Mouse (Mus musculus) forebrain, embryonic 10.5 days (tissue): ENCODE measurements around the gene Lhfp. TPM values are rescaled to one million over a fixed set of nuclear protein-coding genes. Genes with fewer than 3 reads are reported as not detected.
"Not testable (repeated sequence)": the region's sequence is repeated elsewhere in the genome, so short reads cannot be mapped to it uniquely, and the experiment has no call there.

Experiments used
- DNase-seq: peaks from one replicate; pipeline ENCODE4 v3.0.0-alpha.2; 2017; ENCODE audit warnings: low spot score; ENCODE audit errors: extremely low spot score
- H3K27ac ChIP-seq: fragments of 300-500 bp; sonication (generic); 2 replicates; pipeline ENCODE4 v1.5.1; 2016; ENCODE audit warnings: mild to moderate bottlenecking
- H3K27me3 ChIP-seq: fragments of 300-500 bp; sonication (generic); 2 replicates; pipeline ENCODE4 v1.6.1; 2016; ENCODE audit warnings: mild to moderate bottlenecking; ENCODE audit not compliant: poor library complexity, severe bottlenecking
- H3K36me3 ChIP-seq: fragments of 300-500 bp; sonication (generic); replicated peaks from 2 replicates; pipeline ENCODE4 v1.6.1; 2016; ENCODE audit warnings: mild to moderate bottlenecking, moderate library complexity
- H3K4me1 ChIP-seq: fragments of 300-500 bp; sonication (generic); 2 replicates; pipeline ENCODE4 v1.6.1; 2016
- H3K4me3 ChIP-seq: fragments of 300-500 bp; sonication (generic); 2 replicates; pipeline ENCODE4 v1.5.1; 2016; ENCODE audit warnings: mild to moderate bottlenecking, moderate library complexity
- H3K9me3 ChIP-seq: fragments of 300-500 bp; sonication (generic); 2 replicates; pipeline ENCODE4 v1.6.1; 2016; ENCODE audit warnings: mild to moderate bottlenecking, moderate library complexity
- WGBS: fragments of 180-500 bp; shearing (Covaris S2); methylation state at CpG from one replicate; pipeline ENCODE4 v1.1.7; 2016; 5-methylcytosine and 5-hydroxymethylcytosine counted together
- polyA plus RNA-seq: library from polyadenylated mRNA; unstranded; fragments of >200 nt; fragmentation: Nextera tagmentation; extraction: Ambion mirVana; gene quantifications from 2 replicates; pipeline ENCODE4 v1.2.1, GENCODE M21; 2016

Lhfp gene
- polyA plus RNA-seq, 1 experiment from 2014 or later, result 21.7 TPM

GRCm38 (mm10) chr3:53112048-53112447, 70.7 kb downstream of the Lhfp start:
- H3K4me3 ChIP-seq, result no peak overlapping the region
- H3K9me3 ChIP-seq, result peaks cover 8% of the 10 kb centered on the region; the same call in 1 of the 2 replicates
- H3K27me3 ChIP-seq, result no peaks in the 10 kb centered on the region; the same call in 1 of the 2 replicates
- WGBS, result 93% methylated on average over 7 of the region's 7 CpGs
- no peak for DNase-seq
- H3K36me3 ChIP-seq, result peaks cover 13% of the 10 kb centered on the region
- peaks cover 23% of the 10 kb centered on the region for H3K4me1 ChIP-seq
- H3K27ac ChIP-seq, result no peak overlapping the region

DNA sequence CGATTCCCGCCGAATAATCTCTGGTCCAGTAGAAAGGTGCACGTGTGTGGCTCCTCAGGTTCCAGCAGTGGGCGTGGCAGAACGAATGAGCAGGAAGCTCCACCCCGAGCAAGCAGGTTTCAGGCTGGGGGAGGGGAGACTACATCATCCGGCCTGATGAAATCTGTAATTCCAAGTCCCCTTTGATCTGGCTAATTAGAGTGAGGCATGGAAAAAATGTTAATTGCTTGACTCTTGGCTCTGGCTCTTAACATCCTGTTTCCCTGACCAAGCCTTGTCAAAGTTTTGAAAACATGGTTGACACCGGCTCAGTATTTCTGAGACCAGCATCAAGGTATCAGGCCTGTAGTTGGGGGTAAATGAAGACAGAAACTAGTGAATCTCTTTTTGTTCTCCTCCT, 77.4 kb downstream of the Lhfp start:
- not testable (repeated sequence) for H3K4me3 ChIP-seq, H3K27ac ChIP-seq, H3K36me3 ChIP-seq, DNase-seq, H3K27me3 ChIP-seq, H3K4me1 ChIP-seq, H3K9me3 ChIP-seq
- 66% methylated on average over 5 of the region's 9 CpGs for WGBS

DNA sequence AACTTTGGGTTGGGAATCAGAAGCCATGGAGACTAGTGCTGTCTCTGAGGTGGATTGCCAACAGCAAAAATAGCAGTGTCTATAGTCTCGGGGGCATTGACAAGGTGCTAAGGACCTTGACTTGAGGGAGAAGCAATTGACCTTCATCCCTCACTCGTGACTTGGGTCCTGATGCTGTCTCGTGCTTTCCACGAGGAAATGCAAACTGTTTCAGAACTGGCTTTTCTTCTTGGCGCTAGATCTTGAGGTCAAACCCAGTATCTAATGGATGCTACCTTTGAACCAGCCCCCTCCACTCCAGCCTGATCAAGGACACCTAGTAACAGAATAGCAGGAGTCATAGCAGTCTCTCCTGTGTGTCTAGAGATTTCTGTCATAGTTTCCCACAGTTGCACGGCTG, 78.7 kb downstream of the Lhfp start:
- H3K27me3 ChIP-seq, result no peaks in the 10 kb centered on the region
- DNase-seq, result no peak

GRCm38 (mm10) chr3:53125495-53125894, 84.2 kb downstream of the Lhfp start:
- no peaks in the 10 kb centered on the region for H3K4me1 ChIP-seq
- WGBS, result 79% methylated on average over 8 of the region's 8 CpGs
- no peaks in the 10 kb centered on the region for H3K36me3 ChIP-seq
- no peak overlapping the region for H3K27ac ChIP-seq
- no peak overlapping the region for H3K4me3 ChIP-seq
- no peak for DNase-seq
- 0 out of 2 replicates have a peak, but pooled peaks cover 2% of the 10 kb centered on the region for H3K9me3 ChIP-seq
- no peaks in the 10 kb centered on the region for H3K27me3 ChIP-seq

More for the DNA sequence above, 78.7 kb downstream of the Lhfp start:
- WGBS, result 88% methylated on average over 6 of the region's 6 CpGs
- no peaks in the 10 kb centered on the region for H3K4me1 ChIP-seq
- peaks cover 2% of the 10 kb centered on the region; the same call in 1 of the 2 replicates for H3K9me3 ChIP-seq
- no peak overlapping the region for H3K27ac ChIP-seq
- H3K36me3 ChIP-seq, result no peaks in the 10 kb centered on the region
- H3K4me3 ChIP-seq, result no peak overlapping the region

GRCm38 (mm10) chr3:53138785-53139184, 97.5 kb downstream of the Lhfp start:
- no peaks in the 10 kb centered on the region for H3K36me3 ChIP-seq
- H3K27me3 ChIP-seq, result no peaks in the 10 kb centered on the region
- H3K9me3 ChIP-seq, result peaks cover 3% of the 10 kb centered on the region; the same call in 1 of the 2 replicates
- no peak overlapping the region for H3K4me3 ChIP-seq
- 84% methylated on average over 2 of the region's 2 CpGs for WGBS
- no peak overlapping the region for H3K27ac ChIP-seq
- peaks cover 7% of the 10 kb centered on the region for H3K4me1 ChIP-seq
- no peak for DNase-seq

- Histone ChIP-seq H3K27ac (no peak overlapping the region), H3K36me3 (no peaks in the 10 kb centered on the region), H3K9me3 (peaks cover 3% of the 10 kb centered on the region; the same call in 1 of the 2 replicates), H3K4me3 (no peak overlapping the region), H3K27me3 (no peaks in the 10 kb centered on the region), H3K4me1 (peaks cover 7% of the 10 kb centered on the region)
- no peak for DNase-seq
These were observed 97.9 kb downstream of the Lhfp start for GRCm38 (mm10) chr3:53139205-53139604.

DNA sequence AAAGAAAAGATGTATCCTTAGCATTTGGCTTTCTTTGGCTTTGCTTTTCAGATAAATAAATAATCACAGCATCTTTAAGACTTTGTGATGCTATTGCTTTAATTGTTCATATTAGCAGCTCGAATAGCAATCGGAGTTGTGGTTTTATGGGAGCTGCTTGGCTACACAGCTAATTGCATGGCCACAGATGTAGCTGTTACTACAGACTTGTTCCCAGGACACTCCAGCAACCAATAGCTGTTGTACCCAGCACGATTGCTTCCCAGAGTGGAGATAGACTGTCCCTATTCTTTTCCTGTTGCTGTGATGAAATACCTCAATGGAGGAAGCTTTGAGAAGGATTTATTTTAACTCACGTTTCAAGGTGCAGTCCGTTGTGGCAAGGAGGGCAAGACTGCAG, 98.3 kb downstream of the Lhfp start:
- H3K27me3 ChIP-seq, result no peaks in the 10 kb centered on the region
- peaks cover 3% of the 10 kb centered on the region; the same call in 1 of the 2 replicates for H3K9me3 ChIP-seq
- H3K4me1 ChIP-seq, result peaks cover 7% of the 10 kb centered on the region
- no peak overlapping the region for H3K4me3 ChIP-seq
- no peak for DNase-seq
- H3K36me3 ChIP-seq, result no peaks in the 10 kb centered on the region
- 89% methylated on average over 5 of the region's 5 CpGs for WGBS
- H3K27ac ChIP-seq, result no peak overlapping the region

DNA sequence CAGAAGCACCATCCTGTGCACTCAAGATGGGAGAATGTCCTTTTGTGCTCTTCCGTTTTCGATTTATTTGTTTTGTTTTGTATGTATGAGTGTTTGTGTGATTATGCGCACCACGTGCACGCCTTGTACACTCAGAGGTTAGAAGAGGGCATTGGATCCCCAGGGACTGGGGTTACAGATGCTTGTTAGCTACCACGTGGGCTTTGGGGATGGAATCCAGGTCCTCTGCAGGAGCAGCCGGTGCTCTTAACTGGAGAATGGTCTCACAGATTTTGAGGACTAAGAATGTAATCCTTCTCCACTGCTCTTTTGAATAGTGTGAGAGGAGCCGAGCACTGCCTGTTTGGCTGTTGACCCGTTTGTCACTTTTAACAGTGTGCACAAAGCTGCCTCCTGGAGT, 101.2 kb downstream of the Lhfp start:
- no peak overlapping the region for H3K4me3 ChIP-seq
- H3K27ac ChIP-seq, result no peak overlapping the region
- DNase-seq, result no peak
- no peaks in the 10 kb centered on the region for H3K9me3 ChIP-seq
- H3K27me3 ChIP-seq, result no peaks in the 10 kb centered on the region
- H3K4me1 ChIP-seq, result peaks cover 17% of the 10 kb centered on the region
- no peaks in the 10 kb centered on the region for H3K36me3 ChIP-seq
- 70% methylated on average over 9 of the region's 9 CpGs for WGBS

GRCm38 (mm10) chr3:53145526-53145925, 104.2 kb downstream of the Lhfp start:
- 59% methylated on average over 2 of the region's 2 CpGs for WGBS
- Histone ChIP-seq H3K4me3 (no peak overlapping the region), H3K36me3 (no peaks in the 10 kb centered on the region), H3K27ac (no peak overlapping the region), H3K4me1 (peaks cover 17% of the 10 kb centered on the region), H3K27me3 (no peaks in the 10 kb centered on the region), H3K9me3 (no peaks in the 10 kb centered on the region)
- DNase-seq, result no peak

GRCm38 (mm10) chr3:53145946-53146345, 104.6 kb downstream of the Lhfp start:
- H3K4me1 ChIP-seq, result peaks cover 17% of the 10 kb centered on the region
- no peaks in the 10 kb centered on the region for H3K27me3 ChIP-seq
- H3K36me3 ChIP-seq, result no peaks in the 10 kb centered on the region
- H3K4me3 ChIP-seq, result no peak overlapping the region
- no peak for DNase-seq
- 86% methylated on average over 5 of the region's 5 CpGs for WGBS
- no peaks in the 10 kb centered on the region for H3K9me3 ChIP-seq
- no peak overlapping the region for H3K27ac ChIP-seq

GRCm38 (mm10) chr3:53147001-53147400, 105.7 kb downstream of the Lhfp start:
- WGBS, result 90% methylated on average over 5 of the region's 5 CpGs
- H3K27me3 ChIP-seq, result no peaks in the 10 kb centered on the region
- no peaks in the 10 kb centered on the region for H3K36me3 ChIP-seq
- no peak overlapping the region for H3K27ac ChIP-seq
- DNase-seq, result no peak
- H3K9me3 ChIP-seq, result no peaks in the 10 kb centered on the region
- peaks cover 17% of the 10 kb centered on the region for H3K4me1 ChIP-seq
- H3K4me3 ChIP-seq, result no peak overlapping the region

- no peak for DNase-seq
- 89% methylated on average over 3 of the region's 3 CpGs for WGBS
- no peaks in the 10 kb centered on the region for H3K36me3 ChIP-seq
- peaks cover 10% of the 10 kb centered on the region for H3K9me3 ChIP-seq
- no peak overlapping the region for H3K4me3 ChIP-seq
- no peak overlapping the region for H3K27ac ChIP-seq
- H3K27me3 ChIP-seq, result no peaks in the 10 kb centered on the region
- peaks cover 10% of the 10 kb centered on the region; the same call in 1 of the 2 replicates for H3K4me1 ChIP-seq
These were observed 107.4 kb downstream of the Lhfp start for GRCm38 (mm10) chr3:53148751-53149150.

DNA sequence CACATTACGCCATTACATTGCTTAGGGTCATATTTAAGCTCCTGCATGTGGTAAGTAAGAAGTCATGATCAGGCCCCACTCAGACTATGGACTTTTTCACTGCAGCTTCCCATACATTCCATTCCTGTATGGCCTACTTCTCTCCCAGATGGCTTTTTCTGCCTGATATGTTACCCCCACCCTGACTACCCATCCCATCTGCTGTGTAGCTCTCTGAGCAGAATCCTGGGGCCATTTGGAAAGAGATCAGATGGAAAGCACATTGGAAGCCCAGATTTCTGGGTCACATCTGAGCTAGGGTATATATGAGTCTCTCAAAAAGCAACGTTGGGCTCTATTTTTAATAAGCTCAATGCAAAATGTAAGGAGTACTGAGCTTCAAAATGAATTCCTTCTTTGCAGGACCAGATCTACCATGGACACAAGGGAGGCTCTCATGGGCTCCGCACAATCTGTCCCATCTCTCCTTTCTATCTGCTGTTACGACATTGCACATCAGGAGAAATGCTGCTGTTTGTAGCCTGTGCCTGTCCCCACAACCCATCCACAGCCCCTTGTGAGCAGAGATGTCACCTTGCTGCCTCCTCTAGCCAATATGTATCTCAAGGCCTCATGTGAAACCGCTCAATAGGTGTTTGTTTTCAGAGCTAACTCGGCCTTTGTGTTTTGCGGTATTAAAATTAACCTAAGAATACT, 108.4 kb downstream of the Lhfp start:
- Histone ChIP-seq H3K4me3 (no peak overlapping the region), H3K36me3 (no peaks in the 10 kb centered on the region), H3K27me3 (no peaks in the 10 kb centered on the region), H3K4me1 (peaks cover 8% of the 10 kb centered on the region; the same call in 1 of the 2 replicates), H3K27ac (no peak overlapping the region), H3K9me3 (peaks cover 10% of the 10 kb centered on the region)
- 96% methylated on average over 7 of the region's 7 CpGs for WGBS
- DNase-seq, result no peak
